Mouse (Mus musculus) embryonic facial prominence, embryonic 10.5 days (tissue): ENCODE data around the gene Nefh. TPM values are rescaled to one million over a fixed set of nuclear protein-coding genes. Genes with fewer than 3 reads are reported as not detected.

Experiments
- DNase-seq: peaks from one replicate; pipeline ENCODE4 v3.0.0-alpha.2; 2017; ENCODE audit warnings: low spot score
- H3K27ac ChIP-seq: fragments of 300-500 bp; sonication (generic); replicated peaks from 2 replicates; pipeline ENCODE4 v1.5.1; 2016; ENCODE audit warnings: mild to moderate bottlenecking
- H3K27me3 ChIP-seq: fragments of 300-500 bp; sonication (generic); replicated peaks from 2 replicates; pipeline ENCODE4 v1.6.1; 2016; ENCODE audit warnings: low read depth, mild to moderate bottlenecking; ENCODE audit not compliant: poor library complexity, severe bottlenecking
- H3K36me3 ChIP-seq: fragments of 300-500 bp; sonication (generic); replicated peaks from 2 replicates; pipeline ENCODE4 v1.6.1; 2016; ENCODE audit warnings: mild to moderate bottlenecking, moderate library complexity
- H3K4me1 ChIP-seq: fragments of 300-500 bp; sonication (generic); 2 replicates; pipeline ENCODE4 v1.6.1; 2016
- H3K4me3 ChIP-seq: fragments of 300-500 bp; sonication (generic); 2 replicates; pipeline ENCODE4 v1.5.1; 2016; ENCODE audit warnings: mild to moderate bottlenecking, moderate library complexity
- H3K9me3 ChIP-seq: fragments of 300-500 bp; sonication (generic); 2 replicates; pipeline ENCODE4 v1.6.1; 2016; ENCODE audit warnings: mild to moderate bottlenecking
- WGBS: fragments of 180-500 bp; shearing (Covaris S2); methylation state at CpG from one replicate; pipeline ENCODE4 v1.1.7; 2016; 5-methylcytosine and 5-hydroxymethylcytosine counted together
- microRNA-seq: library from miRNA; unstranded; fragments of <30 nt; microRNA quantifications from one replicate; pipeline ENCODE4, GENCODE M21; 2017
- polyA plus RNA-seq: library from polyadenylated mRNA; unstranded; fragments of >200 nt; fragmentation: Nextera tagmentation; extraction: Ambion mirVana; gene quantifications from 2 replicates; pipeline ENCODE4 v1.2.1, GENCODE M21; 2016

Nefh gene
- polyA plus RNA-seq, 1 experiment from 2014 or later, result 0.25 TPM

DNA sequence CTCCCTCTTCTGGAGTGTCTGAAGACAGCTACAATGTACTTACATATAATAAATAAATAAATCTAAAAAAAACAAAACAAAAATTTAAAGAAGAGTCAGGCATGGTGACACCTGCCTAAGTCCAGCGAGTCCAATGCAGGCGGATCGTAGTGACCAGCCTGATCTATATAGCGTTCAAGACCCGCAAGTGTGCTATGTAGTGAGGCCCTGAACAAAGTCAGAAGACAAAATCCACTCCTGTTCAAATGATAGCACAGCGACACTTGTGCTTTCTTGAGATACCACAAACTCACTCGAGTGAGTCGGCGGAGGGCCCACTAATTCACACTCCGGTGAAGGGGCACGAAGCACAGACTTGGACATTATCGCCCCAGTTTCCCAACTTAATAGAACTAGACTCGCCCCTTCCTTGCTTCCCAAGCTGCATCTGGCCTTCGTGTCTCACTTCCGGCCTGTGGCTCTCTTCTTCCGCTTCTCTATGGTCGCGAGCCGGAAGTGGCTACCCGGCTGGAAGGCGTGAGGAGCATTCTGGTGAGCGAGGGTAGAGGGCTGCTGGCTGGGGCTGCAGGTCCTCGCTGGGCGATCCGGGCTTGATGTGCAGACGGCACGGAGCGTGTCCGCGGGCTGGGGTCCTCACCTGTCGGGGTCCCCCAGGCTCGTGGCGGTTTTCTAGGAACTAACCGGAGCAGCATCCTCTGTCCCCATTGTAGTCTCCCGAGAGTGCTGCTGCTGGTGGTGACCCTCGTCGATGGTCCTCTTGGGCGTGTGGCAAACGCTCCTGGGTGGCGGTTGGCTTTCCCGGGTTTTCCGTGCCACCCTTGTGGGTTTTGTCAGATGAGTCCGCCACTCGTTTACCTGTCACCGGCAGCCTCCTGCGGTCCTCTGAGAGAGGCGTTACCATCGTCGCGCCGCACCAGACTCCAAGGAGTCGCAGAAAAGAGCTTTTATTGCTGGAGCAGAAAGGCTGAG is 52.7 kb downstream of the Nefh start, which contains the start of gene Thoc5:
Gene Thoc5 (plus strand): TSS at position 473 of the 969 bp plus-strand sequence.
- DNase-seq, result peak; percentile 88
- peak within 1 kb of the TSS; percentile 80 for H3K4me3 ChIP-seq
- peak within 1 kb of the TSS; percentile 88 for H3K27ac ChIP-seq
- 3% methylated on average over 52 of the region's 52 CpGs for WGBS
- H3K9me3 ChIP-seq, result no peaks in the 10 kb centered on the region
- H3K4me1 ChIP-seq, result peaks cover 8% of the 10 kb centered on the region
- peaks cover 62% of the 10 kb centered on the region for H3K36me3 ChIP-seq
- no peaks in the 10 kb centered on the region for H3K27me3 ChIP-seq

Small RNA genes lying within 50 kb of the gene (microRNA-seq; reads per million reads assigned to microRNA genes)
- gene Mir6918, result not detected

Other genes starting within 250 kb of the Nefh start
- 661 and 685 TPM in 2 replicates for gene Uqcr10, start 243.7 kb downstream of the Nefh start, polyA plus RNA-seq
- 75.4 and 82.4 TPM in 2 replicates for gene Zmat5, start 243.4 kb downstream of the Nefh start, polyA plus RNA-seq
- gene Cabp7, start 201.3 kb downstream of the Nefh start, polyA plus RNA-seq, result 0.19 and 0.57 TPM in 2 replicates
- gene Nf2, start 98.5 kb downstream of the Nefh start, polyA plus RNA-seq, result 68.1 and 68.7 TPM in 2 replicates
- 88.1 and 91.7 TPM in 2 replicates for gene Nipsnap1, start 74.1 kb downstream of the Nefh start, polyA plus RNA-seq
- gene Thoc5, start 52.7 kb downstream of the Nefh start, polyA plus RNA-seq, result 52.1 and 52.9 TPM in 2 replicates
- 58.6 and 60.2 TPM in 2 replicates for gene Ap1b1, start 38.8 kb upstream of the Nefh start, polyA plus RNA-seq
- gene Rasl10a, start 110.1 kb upstream of the Nefh start, polyA plus RNA-seq, result 0.54 and 0.56 TPM in 2 replicates
- 25.3 and 25.7 TPM in 2 replicates for gene Gas2l1, start 117.3 kb upstream of the Nefh start, polyA plus RNA-seq
- gene Rhbdd3, start 150.9 kb upstream of the Nefh start, polyA plus RNA-seq, result 30.8 and 31.9 TPM in 2 replicates
- gene Ewsr1, start 151.2 kb upstream of the Nefh start, polyA plus RNA-seq, result 961 and 969 TPM in 2 replicates
- 13.1 and 24.6 TPM in 2 replicates for gene Emid1, start 204.2 kb upstream of the Nefh start, polyA plus RNA-seq